Mouse (Mus musculus): ENCODE results near the gene Kcnj13. TPM values are rescaled to one million over a fixed set of nuclear protein-coding genes. Genes with fewer than 3 reads are reported as not detected.

The Kcnj13 gene
- polyA plus RNA-seq (2014; fragmentation: Nextera tagmentation; extraction: Ambion mirVana) = 0.68 and 1.2 TPM in 2 replicates

GRCm38 (mm10) chr1:87394594-87394993 lies at the start of gene Kcnj13:
Gene Kcnj13, minus strand, starts transcription at chr1:87394729.
- Histone ChIP-seq H3K4me1 (replicated peaks; ENCODE audit: control insufficient read depth, insufficient read depth, low read length) (no peaks in the 10 kb centered on the region), H3K9me3 (ENCODE audit: control insufficient read depth, low read length) (no peaks in the 10 kb centered on the region), H3K4me2 (ENCODE audit: low read depth, low read length, severe bottlenecking) (no peak within 1 kb of the TSS), H3K36me3 (ENCODE audit: control insufficient read depth, insufficient read depth, low read length) (no peaks in the 10 kb centered on the region), H3K27ac (ENCODE audit: low read depth, low read length) (no peak within 1 kb of the TSS), H3K4me3 (ENCODE audit: low read depth, low read length) (no peak within 1 kb of the TSS), H3K9ac (ENCODE audit: low read length) (no peak within 1 kb of the TSS), H3K27me3 (ENCODE audit: control insufficient read depth, insufficient read depth, low read length) (no peaks in the 10 kb centered on the region)
- ATAC-seq (replicated peaks; ENCODE audit: low FRiP score) (no peak), DNase-seq (ENCODE audit: low spot score) (no peak)
- 14% methylated on average over 6 of the region's 6 CpGs for WGBS

GRCm38 (mm10) chr1:87436583-87436982 lies 42.1 kb upstream of the Kcnj13 start:
- ATAC-seq (replicated peaks; ENCODE audit: low FRiP score) = no peak
- Histone ChIP-seq H3K4me1 (replicated peaks; ENCODE audit: control insufficient read depth, insufficient read depth, low read length) (no peaks in the 10 kb centered on the region), H3K9ac (ENCODE audit: low read length) (no peak overlapping the region), H3K27ac (ENCODE audit: low read depth, low read length) (no peak overlapping the region), H3K4me2 (ENCODE audit: low read depth, low read length, severe bottlenecking) (no peak overlapping the region), H3K27me3 (ENCODE audit: control insufficient read depth, insufficient read depth, low read length) (no peaks in the 10 kb centered on the region), H3K4me3 (ENCODE audit: low read depth, low read length) (no peak overlapping the region), H3K36me3 (ENCODE audit: control insufficient read depth, insufficient read depth, low read length) (peaks cover 2% of the 10 kb centered on the region; the same call in 1 of the 2 replicates), H3K9me3 (ENCODE audit: control insufficient read depth, low read length) (no peaks in the 10 kb centered on the region)
- 91% methylated on average over 6 of the region's 6 CpGs for WGBS
- no peak for DNase-seq (ENCODE audit: low spot score)

GRCm38 (mm10) chr1:87435125-87435524 lies 40.6 kb upstream of the Kcnj13 start:
- H3K9me3 ChIP-seq (ENCODE audit: control insufficient read depth, low read length) = no peaks in the 10 kb centered on the region
- ATAC-seq (replicated peaks; ENCODE audit: low FRiP score) (no peak), DNase-seq (ENCODE audit: low spot score) (no peak)
- 95% methylated on average over 2 of the region's 2 CpGs for WGBS
- H3K4me3 ChIP-seq (ENCODE audit: low read depth, low read length) = no peak overlapping the region
- H3K4me1 ChIP-seq (replicated peaks; ENCODE audit: control insufficient read depth, insufficient read depth, low read length) = no peaks in the 10 kb centered on the region
- no peak overlapping the region for H3K4me2 ChIP-seq (ENCODE audit: low read depth, low read length, severe bottlenecking)
- peaks cover 2% of the 10 kb centered on the region; the same call in 1 of the 2 replicates for H3K36me3 ChIP-seq (ENCODE audit: control insufficient read depth, insufficient read depth, low read length)
- no peak overlapping the region for H3K9ac ChIP-seq (ENCODE audit: low read length)
- no peaks in the 10 kb centered on the region for H3K27me3 ChIP-seq (ENCODE audit: control insufficient read depth, insufficient read depth, low read length)
- H3K27ac ChIP-seq (ENCODE audit: low read depth, low read length) = no peak overlapping the region

- WGBS = 92% methylated on average over 4 of the region's 4 CpGs
- Histone ChIP-seq H3K9ac (ENCODE audit: low read length) (no peak overlapping the region), H3K36me3 (ENCODE audit: control insufficient read depth, insufficient read depth, low read length) (no peaks in the 10 kb centered on the region; the same call in 1 of the 2 replicates), H3K9me3 (ENCODE audit: control insufficient read depth, low read length) (no peaks in the 10 kb centered on the region), H3K4me2 (ENCODE audit: low read depth, low read length, severe bottlenecking) (no peak overlapping the region), H3K4me3 (ENCODE audit: low read depth, low read length) (no peak overlapping the region), H3K27ac (ENCODE audit: low read depth, low read length) (no peak overlapping the region), H3K27me3 (ENCODE audit: control insufficient read depth, insufficient read depth, low read length) (no peaks in the 10 kb centered on the region), H3K4me1 (replicated peaks; ENCODE audit: control insufficient read depth, insufficient read depth, low read length) (no peaks in the 10 kb centered on the region)
- ATAC-seq (replicated peaks; ENCODE audit: low FRiP score) (no peak), DNase-seq (ENCODE audit: low spot score) (no peak)
Observed at GRCm38 (mm10) chr1:87418733-87419132, 24.2 kb upstream of the Kcnj13 start.

- H3K27me3 ChIP-seq (ENCODE audit: control insufficient read depth, insufficient read depth, low read length) = no peaks in the 10 kb centered on the region
- DNase-seq (ENCODE audit: low spot score) (no peak), ATAC-seq (replicated peaks; ENCODE audit: low FRiP score) (no peak)
- WGBS = 95% methylated on average over 4 of the region's 4 CpGs
- H3K27ac ChIP-seq (ENCODE audit: low read depth, low read length) = no peak overlapping the region
- H3K9ac ChIP-seq (ENCODE audit: low read length) = no peak overlapping the region
- no peak overlapping the region for H3K4me2 ChIP-seq (ENCODE audit: low read depth, low read length, severe bottlenecking)
- H3K36me3 ChIP-seq (ENCODE audit: control insufficient read depth, insufficient read depth, low read length) = peaks cover 2% of the 10 kb centered on the region; the same call in 1 of the 2 replicates
- no peak overlapping the region for H3K4me3 ChIP-seq (ENCODE audit: low read depth, low read length)
- no peaks in the 10 kb centered on the region for H3K9me3 ChIP-seq (ENCODE audit: control insufficient read depth, low read length)
- H3K4me1 ChIP-seq (replicated peaks; ENCODE audit: control insufficient read depth, insufficient read depth, low read length) = no peaks in the 10 kb centered on the region
Observed at GRCm38 (mm10) chr1:87409380-87409779, 14.9 kb upstream of the Kcnj13 start.

- no peaks in the 10 kb centered on the region; the same call in 1 of the 2 replicates for H3K36me3 ChIP-seq (ENCODE audit: control insufficient read depth, insufficient read depth, low read length)
- H3K4me2 ChIP-seq (ENCODE audit: low read depth, low read length, severe bottlenecking) = no peak overlapping the region
- H3K9ac ChIP-seq (ENCODE audit: low read length) = no peak overlapping the region
- no peak overlapping the region for H3K27ac ChIP-seq (ENCODE audit: low read depth, low read length)
- H3K4me3 ChIP-seq (ENCODE audit: low read depth, low read length) = no peak overlapping the region
- DNase-seq (ENCODE audit: low spot score) (no peak), ATAC-seq (replicated peaks; ENCODE audit: low FRiP score) (no peak)
- H3K27me3 ChIP-seq (ENCODE audit: control insufficient read depth, insufficient read depth, low read length) = no peaks in the 10 kb centered on the region
- no peaks in the 10 kb centered on the region for H3K9me3 ChIP-seq (ENCODE audit: control insufficient read depth, low read length)
- H3K4me1 ChIP-seq (replicated peaks; ENCODE audit: control insufficient read depth, insufficient read depth, low read length) = no peaks in the 10 kb centered on the region
Observed at GRCm38 (mm10) chr1:87406012-87406411, 11.5 kb upstream of the Kcnj13 start.

GRCm38 (mm10) chr1:87404710-87405109 lies 10.2 kb upstream of the Kcnj13 start:
- 91% methylated on average over 1 of the region's 1 CpGs for WGBS
- H3K36me3 ChIP-seq (ENCODE audit: control insufficient read depth, insufficient read depth, low read length) = no peaks in the 10 kb centered on the region; the same call in 1 of the 2 replicates

GRCm38 (mm10) chr1:87396923-87397586 lies 2.5 kb upstream of the Kcnj13 start:
- 91% methylated on average over 7 of the region's 7 CpGs for WGBS
- Histone ChIP-seq H3K4me3 (ENCODE audit: low read depth, low read length) (no peak overlapping the region), H3K36me3 (ENCODE audit: control insufficient read depth, insufficient read depth, low read length) (no peaks in the 10 kb centered on the region; the same call in 1 of the 2 replicates), H3K4me1 (replicated peaks; ENCODE audit: control insufficient read depth, insufficient read depth, low read length) (no peaks in the 10 kb centered on the region), H3K27me3 (ENCODE audit: control insufficient read depth, insufficient read depth, low read length) (no peaks in the 10 kb centered on the region), H3K9me3 (ENCODE audit: control insufficient read depth, low read length) (no peaks in the 10 kb centered on the region), H3K27ac (ENCODE audit: low read depth, low read length) (no peak overlapping the region), H3K9ac (ENCODE audit: low read length) (no peak overlapping the region), H3K4me2 (ENCODE audit: low read depth, low read length, severe bottlenecking) (no peak overlapping the region)
- DNase-seq (ENCODE audit: low spot score) (no peak), ATAC-seq (replicated peaks; ENCODE audit: low FRiP score) (no peak)

More at GRCm38 (mm10) chr1:87404710-87405109, 10.2 kb upstream of the Kcnj13 start:
- no peak for DNase-seq (ENCODE audit: low spot score)
- no peaks in the 10 kb centered on the region for H3K27me3 ChIP-seq (ENCODE audit: control insufficient read depth, insufficient read depth, low read length)
- H3K27ac ChIP-seq (ENCODE audit: low read depth, low read length) = no peak overlapping the region
- H3K4me2 ChIP-seq (ENCODE audit: low read depth, low read length, severe bottlenecking) = no peak overlapping the region
- ATAC-seq (replicated peaks; ENCODE audit: low FRiP score) = no peak
- H3K9ac ChIP-seq (ENCODE audit: low read length) = no peak overlapping the region
- no peak overlapping the region for H3K4me3 ChIP-seq (ENCODE audit: low read depth, low read length)
- H3K9me3 ChIP-seq (ENCODE audit: control insufficient read depth, low read length) = no peaks in the 10 kb centered on the region
- no peaks in the 10 kb centered on the region for H3K4me1 ChIP-seq (replicated peaks; ENCODE audit: control insufficient read depth, insufficient read depth, low read length)

Measured in forebrain, embryonic 11.5 days (tissue).